Mouse (Mus musculus): ENCODE results near the gene Tnk2. TPM values are rescaled to one million over a fixed set of nuclear protein-coding genes. Genes with fewer than 3 reads are reported as not detected.
A peak's percentile ranks its signal among the peaks of the same experiment; 100 is the strongest.

Tnk2 gene
- polyA plus RNA-seq, 1 experiment from 2014 or later, result 7.3 TPM

DNA sequence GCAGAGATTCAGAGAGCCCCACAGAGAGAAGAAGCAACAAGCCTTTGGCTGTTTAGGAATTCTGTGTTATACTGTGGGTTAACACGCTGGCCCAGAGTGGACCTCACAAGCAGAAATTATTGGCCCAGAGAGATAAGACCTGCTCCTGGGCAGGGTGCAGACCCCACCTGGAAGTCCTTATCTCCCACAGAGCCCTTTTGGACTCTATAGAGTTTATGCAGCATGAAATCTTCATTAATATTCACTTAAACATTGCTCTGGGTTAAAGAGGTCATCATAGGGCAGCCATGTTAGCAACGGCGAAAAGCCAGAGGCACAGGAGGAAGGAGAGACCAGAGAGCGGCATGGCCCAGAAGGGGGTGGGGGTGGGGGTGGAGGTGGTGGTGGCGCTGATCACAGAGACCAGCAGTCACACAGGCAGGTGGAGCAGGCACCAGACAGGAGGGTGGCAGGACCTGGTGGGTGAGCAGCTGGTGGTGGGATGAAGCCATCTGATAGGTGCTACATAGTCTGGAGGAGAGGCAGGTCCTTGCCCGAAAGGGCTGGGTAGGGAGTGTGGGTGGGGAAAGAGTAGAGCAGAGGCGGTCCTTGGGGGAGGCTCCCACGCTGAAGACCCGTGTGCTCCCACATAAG, 64.3 kb downstream of the Tnk2 start:
- Histone ChIP-seq H3K9me3 (ENCODE audit: control insufficient read depth, low read length) (no peaks in the 10 kb centered on the region; the same call in 1 of the 2 replicates), H3K4me3 (ENCODE audit: control insufficient read depth in 1 of 2, insufficient read depth in 1 of 2, low read depth in 1 of 2, low read length in 2 of 2) (no peak overlapping the region), H3K4me1 (ENCODE audit: control insufficient read depth in 2 of 2, insufficient read depth in 2 of 2, low read length in 2 of 2) (peaks cover 10 to 16% of the 10 kb centered on the region in 2 experiments; a peak in 3 of 4 replicates), H3K4me2 (ENCODE audit: low read length) (no peak overlapping the region), H3K27ac (replicated peaks in 1 of 2; ENCODE audit: control insufficient read depth in 1 of 2, insufficient read depth in 1 of 2, low read depth in 2 of 2, low read length in 2 of 2) (no peak overlapping the region), H3K27me3 (ENCODE audit: control insufficient read depth, insufficient read depth, low read length) (no peaks in the 10 kb centered on the region), H3K36me3 (ENCODE audit: control insufficient read depth, insufficient read depth, low read length) (no peaks in the 10 kb centered on the region), H3K9ac (ENCODE audit: low read length) (no peak overlapping the region)
- ATAC-seq (ENCODE audit: insufficient number of reproducible peaks, insufficient read depth, low FRiP score, low read depth), result no peak
- WGBS, result 60% methylated on average over 9 of the region's 9 CpGs

DNA sequence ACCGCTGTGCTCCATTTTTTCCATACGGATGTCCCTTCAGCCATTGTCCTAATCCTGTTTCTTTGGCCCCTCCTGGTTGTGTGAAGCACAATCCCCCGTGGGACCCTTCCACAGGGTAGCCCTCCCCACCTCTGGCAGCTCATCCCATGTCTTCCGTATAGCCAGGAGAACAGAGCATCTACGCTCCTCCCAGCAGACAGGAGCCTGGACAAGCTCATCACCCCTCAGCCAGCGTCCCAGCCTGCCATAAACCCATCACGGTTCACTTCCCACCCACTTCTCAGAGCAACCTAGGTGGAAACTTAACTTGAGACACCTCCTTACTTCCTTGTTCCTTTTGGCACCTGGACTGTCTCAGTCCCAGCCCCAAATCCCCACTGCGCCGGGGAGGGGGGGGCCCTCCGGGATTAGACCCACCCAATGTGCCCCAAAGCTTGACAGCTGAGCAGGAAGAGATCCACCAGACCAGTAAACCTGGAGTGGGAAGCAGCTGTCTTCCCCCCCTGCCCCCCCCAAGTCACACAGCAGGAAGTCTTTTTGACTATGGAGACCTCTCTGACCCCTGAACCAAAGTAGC, 64.9 kb downstream of the Tnk2 start:
- Histone ChIP-seq H3K27ac (replicated peaks in 1 of 2; ENCODE audit: control insufficient read depth in 1 of 2, insufficient read depth in 1 of 2, low read depth in 2 of 2, low read length in 2 of 2) (no peak overlapping the region), H3K4me2 (ENCODE audit: low read length) (no peak overlapping the region), H3K9me3 (ENCODE audit: control insufficient read depth, low read length) (no peaks in the 10 kb centered on the region; the same call in 1 of the 2 replicates), H3K27me3 (ENCODE audit: control insufficient read depth, insufficient read depth, low read length) (no peaks in the 10 kb centered on the region), H3K36me3 (ENCODE audit: control insufficient read depth, insufficient read depth, low read length) (no peaks in the 10 kb centered on the region), H3K4me3 (ENCODE audit: control insufficient read depth in 1 of 2, insufficient read depth in 1 of 2, low read depth in 1 of 2, low read length in 2 of 2) (no peak overlapping the region), H3K4me1 (ENCODE audit: control insufficient read depth in 2 of 2, insufficient read depth in 2 of 2, low read length in 2 of 2) (peaks cover 15 to 21% of the 10 kb centered on the region in 2 experiments), H3K9ac (ENCODE audit: low read length) (no peak overlapping the region)
- 71% methylated on average over 10 of the region's 10 CpGs for WGBS
- ATAC-seq (ENCODE audit: insufficient number of reproducible peaks, insufficient read depth, low FRiP score, low read depth), result no peak

DNA sequence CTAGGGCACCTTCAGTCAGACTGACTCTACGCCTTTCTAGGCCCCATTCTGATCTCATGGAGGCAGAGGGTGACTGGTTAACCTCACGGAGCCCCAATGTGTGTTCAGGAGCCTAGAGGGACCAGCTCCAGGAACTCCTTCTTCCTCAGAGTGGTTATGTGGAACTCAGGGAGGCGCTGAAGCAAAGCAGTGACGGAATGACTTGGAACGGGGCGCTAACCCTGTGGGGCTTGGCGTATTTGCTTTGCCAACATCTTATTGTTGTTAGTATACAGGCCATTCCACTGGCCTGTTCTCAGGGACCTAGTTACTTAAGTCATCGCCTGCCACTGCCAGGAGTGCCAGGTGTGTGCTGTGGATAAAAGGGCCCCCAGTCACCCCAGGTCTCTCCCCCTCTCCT, 65.4 kb downstream of the Tnk2 start:
- Histone ChIP-seq H3K4me1 (ENCODE audit: control insufficient read depth in 2 of 2, insufficient read depth in 2 of 2, low read length in 2 of 2) (peaks cover 19 to 26% of the 10 kb centered on the region in 2 experiments), H3K9me3 (ENCODE audit: control insufficient read depth, low read length) (no peaks in the 10 kb centered on the region; the same call in 1 of the 2 replicates), H3K27ac (replicated peaks in 1 of 2; ENCODE audit: control insufficient read depth in 1 of 2, insufficient read depth in 1 of 2, low read depth in 2 of 2, low read length in 2 of 2) (no peak overlapping the region), H3K9ac (ENCODE audit: low read length) (no peak overlapping the region), H3K4me3 (ENCODE audit: control insufficient read depth in 1 of 2, insufficient read depth in 1 of 2, low read depth in 1 of 2, low read length in 2 of 2) (no peak overlapping the region), H3K36me3 (ENCODE audit: control insufficient read depth, insufficient read depth, low read length) (no peaks in the 10 kb centered on the region), H3K4me2 (ENCODE audit: low read length) (no peak overlapping the region), H3K27me3 (ENCODE audit: control insufficient read depth, insufficient read depth, low read length) (no peaks in the 10 kb centered on the region)
- WGBS, result 90% methylated on average over 8 of the region's 8 CpGs
- no peak for ATAC-seq (ENCODE audit: insufficient number of reproducible peaks, insufficient read depth, low FRiP score, low read depth)

DNA sequence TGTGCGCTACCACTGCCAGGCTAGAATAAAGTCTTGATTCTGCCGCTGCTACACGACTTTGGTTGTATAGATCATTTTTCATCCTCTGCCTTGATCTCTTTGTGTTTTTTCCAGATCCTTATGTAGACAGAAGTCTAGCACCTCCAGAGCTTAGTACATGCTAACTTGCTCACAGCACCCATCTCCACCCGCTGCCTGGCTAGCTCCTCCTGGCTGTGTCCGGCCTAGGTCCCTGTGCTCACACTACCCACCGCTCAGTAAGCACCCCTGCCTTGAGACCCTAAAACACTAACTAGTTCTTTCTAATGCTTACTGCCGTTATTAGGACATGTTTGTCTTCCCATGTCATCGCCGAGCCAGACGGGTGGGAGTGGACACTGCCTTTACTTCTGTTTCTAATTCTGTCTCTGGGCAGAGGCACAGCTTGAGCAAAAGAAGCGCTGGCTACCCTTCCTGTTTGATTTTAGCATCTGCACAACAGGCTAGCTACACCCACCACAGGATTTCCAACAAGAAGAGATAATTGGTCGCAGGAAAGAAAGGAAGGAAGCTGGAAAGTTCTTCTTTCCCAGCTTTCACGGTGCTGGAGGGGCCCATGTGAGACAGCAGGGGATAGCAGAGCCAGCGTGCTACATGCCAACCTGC, 66.9 kb downstream of the Tnk2 start:
- H3K36me3 ChIP-seq (ENCODE audit: control insufficient read depth, insufficient read depth, low read length), result no peaks in the 10 kb centered on the region
- H3K4me3 ChIP-seq (ENCODE audit: control insufficient read depth in 1 of 2, insufficient read depth in 1 of 2, low read depth in 1 of 2, low read length in 2 of 2), result no peak overlapping the region
- H3K4me1 ChIP-seq (ENCODE audit: control insufficient read depth in 2 of 2, insufficient read depth in 2 of 2, low read length in 2 of 2), result peaks cover 23 to 29% of the 10 kb centered on the region in 2 experiments
- WGBS, result 42% methylated on average over 14 of the region's 14 CpGs
- no peaks in the 10 kb centered on the region for H3K27me3 ChIP-seq (ENCODE audit: control insufficient read depth, insufficient read depth, low read length)
- ATAC-seq (ENCODE audit: insufficient number of reproducible peaks, insufficient read depth, low FRiP score, low read depth), result no peak
- H3K9ac ChIP-seq (ENCODE audit: low read length), result no peak overlapping the region
- peak overlapping the region in 1 of 2 experiments; percentile 4; a peak in 1 of 4 replicates for H3K27ac ChIP-seq (replicated peaks in 1 of 2; ENCODE audit: control insufficient read depth in 1 of 2, insufficient read depth in 1 of 2, low read depth in 2 of 2, low read length in 2 of 2)
- no peak overlapping the region for H3K4me2 ChIP-seq (ENCODE audit: low read length)
- no peaks in the 10 kb centered on the region; the same call in 1 of the 2 replicates for H3K9me3 ChIP-seq (ENCODE audit: control insufficient read depth, low read length)

DNA sequence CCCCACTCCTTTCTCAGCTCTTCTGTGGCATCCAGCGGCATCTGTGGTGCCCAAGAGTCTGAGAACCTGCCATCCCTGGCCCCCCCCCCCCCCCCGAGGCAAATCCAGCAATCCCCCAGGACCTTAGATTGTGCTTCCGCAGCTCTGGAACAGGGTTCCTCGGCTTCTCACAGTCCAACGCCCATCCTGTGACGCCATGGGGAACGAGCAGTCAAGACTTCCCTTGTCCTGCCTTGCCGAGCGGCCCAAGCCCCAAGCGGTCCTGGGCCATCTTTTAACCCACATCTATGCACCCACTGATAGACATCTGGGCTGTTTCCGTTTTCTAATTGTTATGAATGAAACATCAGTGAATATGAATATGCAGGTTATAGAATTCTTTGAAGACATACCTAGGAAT, 68.5 kb downstream of the Tnk2 start:
- H3K4me3 ChIP-seq (ENCODE audit: control insufficient read depth in 1 of 2, insufficient read depth in 1 of 2, low read depth in 1 of 2, low read length in 2 of 2), result no peak overlapping the region
- no peaks in the 10 kb centered on the region for H3K27me3 ChIP-seq (ENCODE audit: control insufficient read depth, insufficient read depth, low read length)
- 84% methylated on average over 11 of the region's 11 CpGs for WGBS
- H3K27ac ChIP-seq (replicated peaks in 1 of 2; ENCODE audit: control insufficient read depth in 1 of 2, insufficient read depth in 1 of 2, low read depth in 2 of 2, low read length in 2 of 2), result no peak overlapping the region
- H3K9ac ChIP-seq (ENCODE audit: low read length), result no peak overlapping the region
- H3K9me3 ChIP-seq (ENCODE audit: control insufficient read depth, low read length), result no peaks in the 10 kb centered on the region
- no peaks in the 10 kb centered on the region for H3K36me3 ChIP-seq (ENCODE audit: control insufficient read depth, insufficient read depth, low read length)
- ATAC-seq (ENCODE audit: insufficient number of reproducible peaks, insufficient read depth, low FRiP score, low read depth), result no peak
- H3K4me1 ChIP-seq (ENCODE audit: control insufficient read depth in 2 of 2, insufficient read depth in 2 of 2, low read length in 2 of 2), result peaks cover 21 to 26% of the 10 kb centered on the region in 2 experiments
- H3K4me2 ChIP-seq (ENCODE audit: low read length), result no peak overlapping the region

DNA sequence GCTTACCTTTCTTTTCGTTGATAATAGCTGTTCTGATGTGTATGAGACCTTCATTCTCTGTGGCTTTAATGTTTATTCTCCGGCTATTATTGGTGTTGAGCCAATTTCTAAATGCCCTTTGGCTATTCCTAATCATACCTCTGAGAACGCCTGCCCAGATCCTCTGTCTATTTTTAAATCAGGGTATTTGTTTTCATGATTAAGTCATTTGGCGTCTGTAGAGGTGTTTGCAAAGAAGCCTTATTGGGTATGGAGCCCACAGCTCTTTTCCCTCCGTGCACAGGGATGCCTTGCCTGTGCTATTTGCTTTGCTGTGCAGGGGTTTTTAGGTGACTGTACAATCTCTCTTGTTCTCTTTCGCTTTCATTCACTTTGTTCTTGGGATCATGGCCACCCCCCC, 69.9 kb downstream of the Tnk2 start:
- no peak for ATAC-seq (ENCODE audit: insufficient number of reproducible peaks, insufficient read depth, low FRiP score, low read depth)
- 45% methylated on average over 6 of the region's 6 CpGs for WGBS
- no peaks in the 10 kb centered on the region for H3K36me3 ChIP-seq (ENCODE audit: control insufficient read depth, insufficient read depth, low read length)
- no peak overlapping the region for H3K9ac ChIP-seq (ENCODE audit: low read length)
- H3K4me3 ChIP-seq (ENCODE audit: control insufficient read depth in 1 of 2, insufficient read depth in 1 of 2, low read depth in 1 of 2, low read length in 2 of 2), result no peak overlapping the region
- H3K27me3 ChIP-seq (ENCODE audit: control insufficient read depth, insufficient read depth, low read length), result no peaks in the 10 kb centered on the region
- peak overlapping the region; percentile 13 to 29; a peak in 2 of 4 replicates for H3K27ac ChIP-seq (replicated peaks in 1 of 2; ENCODE audit: control insufficient read depth in 1 of 2, insufficient read depth in 1 of 2, low read depth in 2 of 2, low read length in 2 of 2)
- peak overlapping the region; percentile 27; the same call in 1 of the 2 replicates for H3K4me2 ChIP-seq (ENCODE audit: low read length)
- H3K9me3 ChIP-seq (ENCODE audit: control insufficient read depth, low read length), result no peaks in the 10 kb centered on the region
- peaks cover 19 to 24% of the 10 kb centered on the region in 2 experiments for H3K4me1 ChIP-seq (ENCODE audit: control insufficient read depth in 2 of 2, insufficient read depth in 2 of 2, low read length in 2 of 2)

DNA sequence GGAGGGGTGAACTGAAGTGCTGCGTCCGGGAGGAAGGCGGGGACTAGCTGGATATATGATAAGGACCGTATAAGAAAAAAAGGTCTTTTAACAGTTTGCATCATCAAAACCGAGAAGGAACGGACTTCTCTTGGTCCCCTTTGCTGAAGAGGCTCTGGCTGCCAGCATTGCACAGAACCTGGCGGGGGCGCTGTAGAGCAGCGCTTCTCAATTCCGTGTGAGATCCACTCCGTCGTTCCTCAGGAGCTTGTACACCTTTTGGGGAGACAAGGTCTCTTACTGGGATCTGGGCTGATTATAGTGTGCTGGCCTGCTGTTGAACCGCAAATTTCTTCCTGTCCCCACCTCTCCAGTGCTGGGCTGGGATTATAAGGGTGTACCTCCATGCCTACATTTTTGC, 71.7 kb downstream of the Tnk2 start:
- Histone ChIP-seq H3K4me1 (ENCODE audit: control insufficient read depth in 2 of 2, insufficient read depth in 2 of 2, low read length in 2 of 2) (peaks cover 19 to 23% of the 10 kb centered on the region in 2 experiments), H3K27me3 (ENCODE audit: control insufficient read depth, insufficient read depth, low read length) (no peaks in the 10 kb centered on the region), H3K4me2 (ENCODE audit: low read length) (peak overlapping the region; percentile 50), H3K4me3 (ENCODE audit: control insufficient read depth in 1 of 2, insufficient read depth in 1 of 2, low read depth in 1 of 2, low read length in 2 of 2) (no peak overlapping the region), H3K36me3 (ENCODE audit: control insufficient read depth, insufficient read depth, low read length) (no peaks in the 10 kb centered on the region), H3K9ac (ENCODE audit: low read length) (no peak overlapping the region), H3K9me3 (ENCODE audit: control insufficient read depth, low read length) (no peaks in the 10 kb centered on the region), H3K27ac (replicated peaks in 1 of 2; ENCODE audit: control insufficient read depth in 1 of 2, insufficient read depth in 1 of 2, low read depth in 2 of 2, low read length in 2 of 2) (no peak overlapping the region)
- WGBS, result 12% methylated on average over 13 of the region's 13 CpGs
- no peak for ATAC-seq (ENCODE audit: insufficient number of reproducible peaks, insufficient read depth, low FRiP score, low read depth)
